Mouse (Mus musculus): Measurements from ENCODE around the gene Mllt6. TPM values are rescaled to one million over a fixed set of nuclear protein-coding genes. Genes with fewer than 3 reads are reported as not detected.
"Not testable (repeated sequence)": the region's sequence is repeated elsewhere in the genome, so short reads cannot be mapped to it uniquely, and the experiment has no call there.

Gene Mllt6
- 4.3 and 6.3 TPM in 2 replicates for total RNA-seq (2015)
- 6.9 and 7.1 TPM in 2 replicates for total RNA-seq (2017)

GRCm38 (mm10) chr11:97662893-97663527 lies at the start of gene Mllt6:
TSS of gene Mllt6 (plus strand) at chr11:97663414.
- peak; percentile 8; the same call in 1 of the 2 replicates for ATAC-seq (ENCODE audit: poor library complexity, severe bottlenecking)

DNA sequence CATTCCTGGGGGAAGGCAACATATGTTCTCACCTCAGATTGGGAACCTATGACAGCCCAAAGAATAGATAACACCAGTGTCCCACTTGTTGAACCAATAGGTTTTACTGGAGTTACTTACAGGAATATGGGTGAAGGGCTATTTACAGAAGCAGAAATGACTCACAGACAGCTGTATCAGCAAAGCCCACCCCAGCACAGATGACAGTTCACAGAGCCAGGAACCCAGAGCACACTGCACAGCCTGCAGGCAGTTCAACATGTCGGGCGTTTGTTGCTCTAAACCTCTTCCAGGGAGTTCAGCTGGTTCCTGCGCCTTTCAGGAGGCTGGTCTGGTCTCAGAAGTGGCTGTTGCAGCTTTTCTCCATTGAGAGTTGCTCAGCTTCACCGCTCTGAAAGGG lies 47.9 kb upstream of the Mllt6 start:
- ATAC-seq (ENCODE audit: poor library complexity, severe bottlenecking), result no peak

GRCm38 (mm10) chr11:97618368-97618767 lies 44.8 kb upstream of the Mllt6 start:
- ATAC-seq (ENCODE audit: poor library complexity, severe bottlenecking), result no peak

DNA sequence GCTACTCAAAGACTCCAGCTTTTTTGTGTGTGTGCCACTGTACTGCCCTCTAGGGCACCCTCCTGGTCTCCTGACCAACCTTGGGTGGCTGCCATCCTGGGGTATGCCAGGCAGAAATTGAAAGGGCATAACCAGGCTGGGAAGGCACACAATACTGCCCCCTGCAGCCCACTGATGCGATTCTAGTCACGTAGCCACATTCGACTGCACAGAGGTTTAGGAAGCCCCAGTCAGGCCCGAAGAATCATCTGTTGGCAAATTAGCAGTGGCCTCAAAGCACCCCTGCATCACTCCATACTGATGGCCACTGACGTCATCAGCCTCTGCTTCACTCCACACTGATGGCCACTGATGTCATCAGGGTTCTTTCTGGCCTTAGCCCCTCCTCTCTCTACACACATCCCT lies 43.8 kb upstream of the Mllt6 start:
- ATAC-seq (ENCODE audit: poor library complexity, severe bottlenecking), result no peak

DNA sequence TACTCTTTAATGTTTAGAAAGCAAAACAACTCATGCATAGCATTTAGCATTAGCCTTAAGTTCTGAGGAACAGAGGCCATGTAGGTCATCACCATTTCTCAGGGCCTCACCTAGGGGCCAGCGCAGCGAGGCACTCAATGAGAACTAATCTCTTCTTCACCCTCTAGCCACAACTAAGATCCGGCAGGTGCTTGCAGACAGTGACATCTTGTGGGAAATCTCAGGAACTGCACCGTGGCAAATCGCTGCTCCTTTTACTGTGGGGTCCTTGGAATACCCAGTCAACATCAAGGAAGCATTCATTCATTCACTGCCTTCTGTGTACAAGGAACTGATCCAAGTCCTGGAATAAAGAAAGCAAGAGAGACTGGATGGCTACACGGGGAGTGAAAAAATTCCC lies 40.8 kb upstream of the Mllt6 start:
- peak; percentile 64 for ATAC-seq (ENCODE audit: poor library complexity, severe bottlenecking)

GRCm38 (mm10) chr11:97623166-97623565 lies 40.0 kb upstream of the Mllt6 start:
- no peak for ATAC-seq (ENCODE audit: poor library complexity, severe bottlenecking)

GRCm38 (mm10) chr11:97625551-97625950 lies 37.7 kb upstream of the Mllt6 start:
- ATAC-seq (ENCODE audit: poor library complexity, severe bottlenecking), result no peak

GRCm38 (mm10) chr11:97626431-97626830 lies 36.8 kb upstream of the Mllt6 start:
- no peak for ATAC-seq (ENCODE audit: poor library complexity, severe bottlenecking)

- ATAC-seq (ENCODE audit: poor library complexity, severe bottlenecking), result no peak
Measured at GRCm38 (mm10) chr11:97626850-97627249, 36.4 kb upstream of the Mllt6 start.

DNA sequence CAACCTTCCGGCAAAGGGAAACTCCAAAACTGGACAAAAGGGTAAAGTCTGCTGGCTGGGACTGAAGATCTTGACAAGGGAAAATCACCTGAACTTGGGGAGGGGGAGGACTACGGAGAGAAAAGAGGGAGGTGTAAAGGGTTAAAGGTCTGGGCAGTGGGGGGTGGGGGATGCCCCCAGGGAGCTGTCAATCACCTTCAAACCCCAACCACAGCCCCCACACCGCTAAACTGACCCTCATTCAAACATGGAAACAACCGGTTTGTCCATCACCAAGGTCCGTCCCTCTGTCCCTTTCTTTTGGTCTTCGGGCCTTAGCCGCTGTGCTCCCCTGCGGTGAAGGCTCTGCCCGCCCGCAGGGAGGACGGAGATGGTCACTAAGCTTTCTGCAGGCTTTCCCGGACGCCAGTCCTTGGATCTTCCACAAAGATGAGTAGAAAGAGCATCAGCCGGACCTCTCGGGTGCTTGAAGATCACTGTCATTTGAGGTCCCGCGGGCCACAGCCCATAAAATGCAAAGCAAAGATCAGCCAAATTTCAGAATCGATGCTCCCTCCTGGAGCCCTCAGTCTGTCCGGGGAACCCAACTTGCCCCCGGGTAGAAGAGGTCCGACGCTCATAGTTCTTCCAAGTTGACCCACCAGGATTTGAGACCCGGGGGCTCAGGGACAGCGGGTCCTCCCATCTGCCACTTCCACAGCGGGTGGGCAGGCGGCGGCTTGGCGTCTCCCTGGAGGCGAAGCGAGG lies 35.5 kb upstream of the Mllt6 start:
- ATAC-seq (ENCODE audit: poor library complexity, severe bottlenecking), result no peak

DNA sequence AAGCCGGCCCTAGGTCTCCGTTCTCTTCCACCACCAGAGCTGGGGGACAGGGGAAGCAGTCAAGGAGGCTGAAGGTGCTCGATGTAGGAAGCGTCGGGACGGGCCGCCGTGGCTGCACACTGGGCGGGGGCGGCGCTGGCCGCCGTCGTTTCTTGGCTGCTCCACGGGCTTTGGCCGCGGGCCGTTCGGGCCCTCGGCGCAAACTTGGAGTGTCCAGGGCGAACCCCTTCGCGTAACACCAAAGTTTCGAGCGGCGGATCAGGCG lies 35.0 kb upstream of the Mllt6 start:
- no peak for ATAC-seq (ENCODE audit: poor library complexity, severe bottlenecking)

- ATAC-seq (ENCODE audit: poor library complexity, severe bottlenecking), result no peak
Measured at GRCm38 (mm10) chr11:97628568-97629518, 34.4 kb upstream of the Mllt6 start.

DNA sequence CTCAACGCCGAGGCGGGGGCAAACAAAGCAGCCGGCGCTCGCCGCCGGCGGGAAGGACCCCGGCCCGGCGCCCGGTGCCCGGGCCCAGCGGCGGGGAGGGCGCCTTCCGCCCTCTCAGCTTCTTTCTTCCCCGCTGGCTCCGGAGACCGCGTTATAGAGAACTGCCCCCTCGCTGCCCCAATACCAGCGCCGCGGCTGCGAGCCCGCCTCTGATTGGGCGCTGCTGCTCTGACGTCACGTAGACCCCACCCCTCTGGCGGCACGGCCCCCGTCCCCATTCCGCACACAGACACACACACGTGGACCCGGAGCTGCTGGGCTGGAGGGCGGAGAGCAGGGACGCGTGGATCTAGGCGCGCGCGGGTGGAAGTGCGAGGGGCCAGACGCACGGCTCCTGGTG lies 33.6 kb upstream of the Mllt6 start, which contains the start of gene Epop:
Epop (minus strand) TSS at position 127 of the 400 bp plus-strand sequence.
- peak; percentile 80 for ATAC-seq (ENCODE audit: poor library complexity, severe bottlenecking)

DNA sequence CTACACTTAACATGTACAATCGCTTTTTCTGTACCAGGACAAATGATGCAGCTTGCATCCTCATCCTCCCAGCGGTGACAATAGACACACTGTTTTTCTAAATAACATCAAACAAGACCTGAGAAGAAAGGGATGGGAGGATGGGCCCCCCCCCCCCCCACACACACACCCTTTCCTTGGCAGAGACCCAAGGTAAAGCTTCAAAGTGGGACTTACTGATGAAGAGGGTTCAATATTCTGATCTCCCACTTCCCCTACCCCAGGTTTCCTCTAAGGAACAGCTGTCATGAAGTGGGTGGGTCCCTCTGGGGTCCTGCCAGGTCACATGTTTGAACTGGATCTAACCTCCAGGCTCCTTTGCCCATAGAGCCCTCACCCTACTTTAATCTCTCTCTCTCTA lies 32.2 kb upstream of the Mllt6 start:
- no peak for ATAC-seq (ENCODE audit: poor library complexity, severe bottlenecking)

DNA sequence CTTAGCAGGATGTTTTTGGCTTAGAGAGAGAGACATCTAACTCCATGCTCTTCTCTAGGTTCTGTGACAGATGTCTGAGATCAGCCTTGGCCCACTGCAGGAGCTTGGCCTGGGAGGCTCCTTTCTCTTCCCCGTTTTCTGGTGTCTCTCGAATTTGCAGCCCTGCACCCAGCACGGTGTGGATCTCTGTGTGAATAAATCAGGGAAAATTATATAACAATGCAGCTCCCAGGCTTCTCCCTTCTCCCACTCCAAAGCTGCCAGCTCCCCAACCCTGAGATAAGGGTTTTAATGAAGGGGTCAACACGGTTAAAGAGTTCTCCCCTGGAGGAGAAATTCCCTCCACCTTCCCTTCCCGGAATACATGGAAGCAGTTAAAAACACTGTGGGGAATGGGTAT lies 31.7 kb upstream of the Mllt6 start:
- ATAC-seq (ENCODE audit: poor library complexity, severe bottlenecking), result no peak

- peak; percentile 92 for ATAC-seq (ENCODE audit: poor library complexity, severe bottlenecking)
Measured at GRCm38 (mm10) chr11:97631938-97632337, 31.3 kb upstream of the Mllt6 start.

- ATAC-seq (ENCODE audit: poor library complexity, severe bottlenecking), result not testable (repeated sequence)
Measured at GRCm38 (mm10) chr11:97632440-97632839, 30.8 kb upstream of the Mllt6 start.

GRCm38 (mm10) chr11:97635468-97636019 lies 27.7 kb upstream of the Mllt6 start:
- ATAC-seq (ENCODE audit: poor library complexity, severe bottlenecking), result no peak

- ATAC-seq (ENCODE audit: poor library complexity, severe bottlenecking), result peak; percentile 47
Measured at GRCm38 (mm10) chr11:97641668-97642067, 21.5 kb upstream of the Mllt6 start.

DNA sequence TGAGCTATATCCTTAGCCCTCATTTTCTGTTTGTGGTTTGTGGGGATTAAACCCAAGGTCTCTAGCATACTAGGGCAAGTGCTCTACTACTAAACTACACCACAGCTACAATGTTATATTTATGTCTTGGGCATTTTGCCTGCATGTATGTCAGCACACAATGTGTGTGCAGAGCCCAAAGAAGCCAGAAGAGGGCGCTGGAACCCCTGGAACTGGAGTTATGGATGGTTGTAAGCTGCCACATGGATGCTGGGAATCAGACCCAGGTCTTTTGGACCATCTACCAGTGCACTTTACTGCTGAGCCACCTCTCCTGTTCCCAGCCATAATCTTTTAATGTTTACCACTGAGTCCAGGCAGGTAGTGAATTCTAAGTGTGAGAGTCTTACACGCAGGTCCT lies 20.5 kb upstream of the Mllt6 start:
- ATAC-seq (ENCODE audit: poor library complexity, severe bottlenecking), result no peak

GRCm38 (mm10) chr11:97643380-97644055 lies 19.7 kb upstream of the Mllt6 start:
- ATAC-seq (ENCODE audit: poor library complexity, severe bottlenecking), result no peak
